Mouse (Mus musculus) layer of hippocampus, adult 9-10 months (tissue): ENCODE results near the gene Pdia2.
"Not testable (repeated sequence)": the region's sequence is repeated elsewhere in the genome, so short reads cannot be mapped to it uniquely, and the experiment has no call there.

Source experiments
- DNase-seq: peaks from one replicate; pipeline ENCODE4 v3.0.0; 2022; ENCODE audit warnings: low spot score

Gene Pdia2

DNA sequence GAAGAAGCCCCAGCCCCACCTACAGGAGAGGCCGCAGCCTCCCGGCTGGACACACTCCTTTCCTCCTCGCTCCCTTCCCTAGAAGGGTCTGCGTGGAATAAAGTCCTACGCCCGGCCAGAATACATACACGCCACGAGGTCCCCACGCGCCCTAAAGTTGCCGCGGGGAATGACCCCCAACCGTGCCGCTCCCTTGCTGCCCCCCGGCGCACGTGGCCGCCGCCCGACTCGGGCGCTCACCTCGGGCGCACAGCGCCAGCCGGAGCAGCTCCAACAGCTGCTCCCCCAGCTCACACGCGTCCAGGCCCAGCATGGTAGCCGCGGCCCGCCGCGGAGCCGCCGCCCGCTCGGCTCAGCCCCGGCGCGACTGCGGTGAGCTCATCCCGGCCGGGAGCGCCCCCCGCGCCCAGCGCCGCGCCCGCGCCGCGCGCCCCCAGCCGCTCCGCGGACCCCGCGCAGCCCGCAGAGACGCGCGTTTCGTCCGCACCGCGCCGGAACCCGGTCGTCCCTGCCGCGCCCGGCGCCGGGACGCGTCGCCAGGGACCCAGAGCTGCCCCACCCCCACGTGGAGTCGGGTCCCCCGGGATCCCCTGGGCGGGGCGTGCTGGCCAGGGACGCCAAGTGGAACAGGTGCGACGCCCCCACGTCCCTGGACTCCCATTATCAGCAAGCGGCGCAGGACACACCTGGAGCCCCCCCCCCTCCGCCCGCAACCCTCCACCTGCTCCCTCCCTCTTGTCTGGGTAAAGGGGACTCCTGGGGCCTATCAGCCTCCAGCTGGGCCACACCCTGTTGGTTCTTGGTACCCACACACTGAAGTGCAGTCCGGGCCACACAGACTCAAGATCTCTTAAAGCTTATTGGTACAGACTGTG, 2.2 kb upstream of the Pdia2 start:
- no peak for DNase-seq

DNA sequence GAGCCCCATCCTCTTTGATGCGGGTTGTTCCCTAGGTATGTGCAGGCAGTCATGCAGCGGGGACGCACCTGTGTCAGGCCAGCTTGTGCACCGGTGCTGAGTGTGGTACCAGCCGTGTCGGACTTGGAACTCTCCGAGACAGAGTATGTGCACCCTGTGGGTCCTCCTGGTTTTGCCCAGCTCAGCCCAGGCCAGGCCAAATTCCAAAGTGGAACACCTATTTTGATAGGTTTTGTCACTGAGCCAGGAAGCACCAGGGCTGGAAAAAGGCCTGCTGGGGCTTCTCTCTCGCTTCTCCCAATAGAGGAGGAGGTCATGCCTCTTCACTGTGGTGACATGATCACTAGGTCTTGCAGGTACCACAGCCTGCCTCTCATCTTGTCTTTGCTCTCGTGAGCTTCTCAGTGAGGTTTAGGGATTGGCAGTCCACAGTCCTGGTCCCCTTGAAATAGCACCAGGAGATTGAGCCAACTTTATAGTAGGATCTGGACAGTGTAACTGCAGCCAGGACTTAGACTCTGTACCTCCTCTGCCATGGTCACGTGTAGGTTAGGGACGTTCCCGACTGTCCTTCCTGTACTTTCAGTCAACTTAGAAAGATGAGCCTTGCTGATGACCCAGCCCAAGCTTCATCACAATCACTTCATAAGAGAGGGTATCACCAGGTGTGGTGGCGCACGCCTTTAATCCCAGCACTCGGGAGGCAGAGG, 6.3 kb downstream of the Pdia2 start:
- DNase-seq = no peak

DNA sequence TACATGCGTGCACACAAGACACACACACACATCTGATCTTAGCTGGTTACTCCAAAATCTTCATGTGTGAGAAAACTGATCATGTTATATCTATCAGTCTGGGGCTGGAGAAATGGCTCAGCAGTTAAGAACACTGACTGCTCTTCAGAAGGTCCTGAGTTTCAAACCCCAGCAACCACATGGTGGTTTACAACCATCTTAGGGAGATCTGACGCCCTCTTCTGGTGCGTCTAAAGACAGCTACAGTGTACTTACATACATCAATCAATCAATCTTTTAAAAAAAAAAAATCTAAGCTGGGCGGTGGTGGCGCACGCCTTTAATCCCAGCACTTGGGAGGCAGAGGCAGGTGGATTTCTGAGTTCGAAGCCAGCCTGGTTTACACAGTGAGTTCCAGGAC, 7.4 kb downstream of the Pdia2 start:
- not testable (repeated sequence) for DNase-seq

DNA sequence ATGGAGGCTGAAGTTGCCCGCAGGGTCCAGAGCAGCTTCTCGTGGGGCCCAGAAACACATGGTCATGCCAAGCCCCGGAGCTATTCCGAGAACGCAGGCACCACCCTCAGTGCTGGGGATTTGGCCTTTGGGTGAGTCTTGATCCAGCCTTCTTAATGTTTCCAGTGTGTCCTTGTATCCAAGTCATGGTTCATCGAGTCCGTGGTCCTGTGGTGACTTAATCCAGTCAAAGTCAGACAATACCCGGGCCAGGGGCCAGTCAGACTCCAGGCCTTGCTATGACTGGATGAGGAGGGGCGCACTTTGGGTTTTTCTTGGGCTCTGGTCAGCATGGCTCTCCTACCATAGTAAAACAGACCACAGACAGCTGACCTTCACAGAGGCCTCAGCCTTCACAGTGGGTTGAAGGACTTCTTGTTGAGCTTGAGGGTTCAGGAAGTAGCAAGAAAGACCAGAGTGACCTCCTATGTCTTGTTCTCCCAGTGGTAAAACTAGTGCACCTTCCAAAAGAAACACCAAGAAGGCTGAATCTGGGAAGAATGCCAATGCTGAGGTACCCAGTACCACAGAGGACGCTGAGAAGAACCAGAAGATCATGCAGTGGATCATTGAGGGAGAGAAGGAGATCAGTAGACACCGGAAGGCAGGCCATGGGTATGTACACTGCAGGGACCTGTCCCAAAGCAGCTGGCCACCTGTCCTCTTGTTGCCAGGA, 10.6 kb downstream of the Pdia2 start:
- DNase-seq = no peak

DNA sequence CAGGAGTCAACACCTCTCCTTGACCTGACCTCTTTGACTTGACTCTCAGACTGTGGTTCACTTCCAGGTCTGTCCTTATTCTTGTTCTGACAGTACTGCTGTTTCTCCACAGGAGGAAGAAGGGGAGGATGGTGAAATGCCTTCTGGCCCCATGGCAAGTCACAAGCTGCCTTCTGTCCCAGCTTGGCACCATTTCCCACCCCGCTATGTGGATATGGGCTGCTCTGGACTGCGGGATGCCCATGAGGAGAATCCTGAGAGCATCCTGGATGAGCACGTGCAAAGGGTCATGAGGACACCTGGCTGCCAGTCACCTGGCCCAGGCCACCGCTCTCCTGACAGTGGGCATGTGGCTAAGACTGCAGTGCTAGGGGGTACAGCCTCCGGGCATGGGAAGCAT, 11.3 kb downstream of the Pdia2 start:
- no peak for DNase-seq

DNA sequence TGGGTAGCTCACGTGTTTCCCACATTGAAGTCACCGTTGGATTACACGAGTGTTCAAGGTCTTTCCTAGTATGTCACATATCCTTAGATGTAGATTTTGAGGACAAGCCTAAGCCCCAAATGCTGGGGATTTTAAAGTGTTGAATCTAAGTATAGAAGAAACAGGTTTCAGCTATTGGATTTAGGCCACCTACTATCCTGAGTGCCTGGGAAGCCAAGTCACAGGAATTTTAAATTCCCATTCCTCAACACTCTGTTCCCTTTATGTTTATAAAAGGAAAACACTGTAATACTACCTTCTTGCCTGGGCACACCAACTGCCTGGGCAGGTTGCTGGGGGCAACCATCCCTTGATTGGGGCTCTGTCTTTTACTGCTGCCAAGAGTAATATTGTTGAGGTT, 17.7 kb downstream of the Pdia2 start:
- DNase-seq = no peak

DNA sequence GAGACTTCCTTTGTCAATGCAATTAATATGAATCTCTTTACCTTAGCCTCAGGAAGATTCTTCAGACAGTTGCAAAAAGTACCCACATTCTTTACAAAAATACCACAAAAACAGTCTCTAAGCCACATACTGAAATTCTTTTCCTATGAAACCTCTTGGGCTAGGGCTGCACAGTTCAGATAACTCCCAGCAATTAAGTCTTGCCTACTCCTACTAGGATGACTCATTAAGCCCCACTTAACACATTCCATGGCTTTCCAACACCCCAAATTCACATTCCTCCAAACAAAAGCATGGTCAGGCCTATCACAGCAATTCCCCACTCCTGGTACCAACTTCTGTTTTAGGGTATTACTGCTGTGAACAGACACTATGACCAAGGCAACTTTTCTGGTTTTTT, 20.3 kb downstream of the Pdia2 start:
- DNase-seq = no peak

DNA sequence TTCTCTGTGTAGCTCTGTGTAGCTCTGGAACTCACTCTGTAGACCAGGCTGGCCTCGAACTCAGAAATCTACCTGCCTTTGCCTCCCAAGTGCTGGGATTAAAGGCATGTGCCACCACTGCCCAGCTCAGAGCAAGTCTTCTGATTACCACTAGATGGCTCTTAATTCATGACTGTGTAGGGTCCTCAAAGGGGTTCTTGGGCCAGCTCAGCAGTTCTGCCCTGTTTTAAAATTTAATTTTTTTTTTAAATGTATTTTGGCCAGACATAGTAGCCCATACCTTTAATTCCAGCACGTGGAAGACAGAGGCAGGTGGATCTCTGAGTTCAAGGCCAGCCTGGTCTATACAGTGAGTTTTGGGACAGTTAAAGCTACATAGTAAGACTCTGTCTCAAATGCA, 23.6 kb downstream of the Pdia2 start:
- DNase-seq = not testable (repeated sequence)

DNA sequence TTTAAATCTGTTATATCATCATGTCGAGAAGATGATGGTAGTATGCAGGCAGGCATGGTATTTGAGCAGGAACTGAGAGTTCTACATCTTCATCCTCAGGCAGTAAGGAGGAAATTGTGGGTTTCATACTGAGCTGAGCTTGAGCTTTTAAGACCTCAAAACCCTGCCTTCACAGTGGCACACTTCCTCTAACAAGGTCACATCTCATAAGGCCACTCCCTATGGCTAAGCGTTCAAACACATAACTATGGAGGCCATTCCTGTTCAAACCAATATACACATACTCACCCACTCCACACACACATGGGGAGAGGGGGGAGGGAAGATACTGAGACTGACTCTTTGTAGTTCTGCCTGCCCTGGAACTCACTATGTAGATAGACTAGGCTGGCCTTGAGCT, 30.8 kb downstream of the Pdia2 start:
- DNase-seq = no peak

DNA sequence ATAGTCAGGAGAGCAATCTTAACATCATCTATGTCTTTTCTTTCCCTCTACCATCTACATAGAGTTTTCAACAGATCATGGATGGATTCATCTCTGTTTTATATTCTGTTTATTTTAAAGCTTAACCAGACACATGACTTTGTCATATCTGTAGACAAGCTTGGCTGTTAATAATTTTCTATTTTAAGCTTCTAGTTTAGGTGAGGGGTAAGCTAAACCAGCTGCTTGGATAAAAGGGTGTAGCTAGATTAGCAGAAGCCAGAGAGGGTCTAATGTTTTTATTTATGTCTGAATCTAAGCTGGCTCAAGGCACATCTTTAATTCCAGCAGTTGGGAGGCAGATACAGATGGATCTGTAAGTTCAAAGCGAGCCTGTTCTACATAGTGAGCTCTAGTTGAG, 36.2 kb downstream of the Pdia2 start:
- no peak for DNase-seq

DNA sequence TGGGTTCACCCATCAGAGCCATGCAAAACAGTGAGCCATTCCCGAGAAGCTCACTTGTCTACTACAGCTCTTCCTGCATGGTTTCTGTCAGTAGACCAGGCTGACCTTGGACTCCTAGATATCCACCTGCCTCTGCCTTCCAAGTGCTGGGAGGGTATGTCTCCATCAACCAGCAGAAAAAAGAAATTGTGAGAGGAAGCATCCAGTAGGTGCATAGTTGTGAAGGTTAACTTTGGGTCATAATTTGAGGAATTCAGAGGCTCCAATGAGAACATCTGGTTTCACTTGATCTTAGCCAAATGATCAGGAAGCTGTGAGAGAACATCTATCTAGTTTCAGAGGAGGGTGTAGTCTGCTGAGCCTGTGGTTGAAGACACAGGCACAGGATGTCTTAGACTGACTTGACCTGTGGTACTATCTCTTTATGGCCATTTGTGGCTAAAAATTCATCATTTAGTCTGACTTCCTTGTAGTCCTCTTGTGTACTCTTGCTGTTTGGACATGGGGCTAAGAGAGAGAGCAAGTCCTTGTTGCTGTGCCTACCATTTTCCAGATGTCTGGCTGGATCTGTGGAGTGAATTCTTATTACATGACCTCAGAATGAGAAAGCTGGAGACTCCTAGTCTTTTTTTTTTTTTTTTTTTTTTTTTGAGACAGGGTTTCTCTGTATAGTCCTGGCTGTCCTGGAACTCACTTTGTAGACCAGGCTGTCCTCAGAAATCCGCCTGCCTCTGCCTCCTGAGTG, 46.8 kb downstream of the Pdia2 start:
- DNase-seq = no peak

DNA sequence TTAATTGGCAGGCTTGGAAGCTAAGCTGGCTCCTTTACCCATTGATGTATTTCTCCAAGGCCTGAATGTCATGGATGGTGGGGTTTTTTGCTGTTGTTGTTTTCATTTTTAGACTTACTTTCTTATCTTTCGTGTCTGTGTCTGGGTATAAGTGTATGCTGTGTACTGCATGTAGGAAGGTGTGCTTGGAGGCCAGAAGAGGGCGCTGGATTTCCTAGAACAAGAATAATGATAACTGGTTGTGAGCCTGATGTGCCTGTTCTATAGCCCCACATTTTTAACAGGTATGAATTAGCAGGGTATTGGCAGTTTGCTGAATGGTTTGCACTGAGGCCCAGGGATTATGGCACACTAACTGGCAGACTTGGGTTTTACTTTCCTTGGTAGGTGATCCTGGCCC, 49.8 kb downstream of the Pdia2 start:
- no peak for DNase-seq
